Mouse (Mus musculus) hindlimb bud, embryonic 11.5 days (tissue): Measurements from ENCODE around the gene Slc16a1.
"Not testable (repeated sequence)": the region's sequence is repeated elsewhere in the genome, so short reads cannot be mapped to it uniquely, and the experiment has no call there.

Source experiments
- DNase-seq: peaks from one replicate; pipeline ENCODE4 v3.0.0-alpha.2; 2012; ENCODE audit warnings: low read depth, low spot score; ENCODE audit errors: extremely low spot score

Slc16a1 gene

GRCm38 (mm10) chr3:104673642-104674328 is 35.3 kb downstream of the Slc16a1 start:
- no peak for DNase-seq

- DNase-seq = no peak
Observed at GRCm38 (mm10) chr3:104674329-104675220, 36.1 kb downstream of the Slc16a1 start.

GRCm38 (mm10) chr3:104675258-104675851 is 36.9 kb downstream of the Slc16a1 start:
- DNase-seq = no peak

- DNase-seq = no peak
Observed at GRCm38 (mm10) chr3:104677781-104678180, 39.3 kb downstream of the Slc16a1 start.

- no peak for DNase-seq
Observed at GRCm38 (mm10) chr3:104678826-104679225, 40.4 kb downstream of the Slc16a1 start.

GRCm38 (mm10) chr3:104682671-104683504 is 44.4 kb downstream of the Slc16a1 start:
- peak; percentile 74 for DNase-seq

GRCm38 (mm10) chr3:104700751-104701335 is 62.4 kb downstream of the Slc16a1 start:
- DNase-seq = peak; percentile 75

GRCm38 (mm10) chr3:104701761-104702160 is 63.3 kb downstream of the Slc16a1 start:
- no peak for DNase-seq

GRCm38 (mm10) chr3:104703941-104704340 is 65.5 kb downstream of the Slc16a1 start:
- DNase-seq = no peak

- DNase-seq = no peak
Observed at GRCm38 (mm10) chr3:104706446-104706845, 68.0 kb downstream of the Slc16a1 start.

GRCm38 (mm10) chr3:104706951-104707771 is 68.7 kb downstream of the Slc16a1 start:
- DNase-seq = not testable (repeated sequence)

GRCm38 (mm10) chr3:104707772-104708144 is 69.3 kb downstream of the Slc16a1 start:
- not testable (repeated sequence) for DNase-seq
